Mouse (Mus musculus) mesoderm, embryonic 11.5 days (tissue): ENCODE data around the gene Tanc2.
A peak's percentile ranks its signal among the peaks of the same experiment; 100 is the strongest.

Source experiments
- DNase-seq: peaks from one replicate; pipeline ENCODE4 v3.0.0-alpha.2; 2012; ENCODE audit warnings: low read depth, low spot score

Tanc2 gene

GRCm38 (mm10) chr11:105922769-105923663 is 333.2 kb downstream of the Tanc2 start:
- DNase-seq = no peak

- peak; percentile 86 for DNase-seq
These were observed 337.6 kb downstream of the Tanc2 start for GRCm38 (mm10) chr11:105927065-105928030.

- DNase-seq = no peak
These were observed 338.4 kb downstream of the Tanc2 start for GRCm38 (mm10) chr11:105928171-105928570.

- DNase-seq = no peak
These were observed 341.6 kb downstream of the Tanc2 start for GRCm38 (mm10) chr11:105931380-105931779.

- DNase-seq = no peak
These were observed 344.0 kb downstream of the Tanc2 start for GRCm38 (mm10) chr11:105933746-105934145.

- DNase-seq = no peak
These were observed 344.5 kb downstream of the Tanc2 start for GRCm38 (mm10) chr11:105934303-105934711.

GRCm38 (mm10) chr11:105934816-105935215 is 345.0 kb downstream of the Tanc2 start:
- DNase-seq = no peak

GRCm38 (mm10) chr11:105935496-105935895 is 345.7 kb downstream of the Tanc2 start:
- no peak for DNase-seq

- DNase-seq = no peak
These were observed 346.4 kb downstream of the Tanc2 start for GRCm38 (mm10) chr11:105936200-105936599.

- no peak for DNase-seq
These were observed 347.2 kb downstream of the Tanc2 start for GRCm38 (mm10) chr11:105936974-105937373.

- no peak for DNase-seq
These were observed 349.0 kb downstream of the Tanc2 start for GRCm38 (mm10) chr11:105938771-105939170.

- no peak for DNase-seq
These were observed 352.2 kb downstream of the Tanc2 start for GRCm38 (mm10) chr11:105941973-105942372.

- DNase-seq = no peak
These were observed 353.6 kb downstream of the Tanc2 start for GRCm38 (mm10) chr11:105943133-105944102.

GRCm38 (mm10) chr11:105944126-105944621 is 354.4 kb downstream of the Tanc2 start:
- DNase-seq = peak; percentile 66

- DNase-seq = no peak
These were observed 355.2 kb downstream of the Tanc2 start for GRCm38 (mm10) chr11:105944770-105945672.

- no peak for DNase-seq
These were observed 356.9 kb downstream of the Tanc2 start for GRCm38 (mm10) chr11:105946694-105947154.

- no peak for DNase-seq
These were observed 358.5 kb downstream of the Tanc2 start for GRCm38 (mm10) chr11:105948255-105948654.

- no peak for DNase-seq
These were observed 360.7 kb downstream of the Tanc2 start for GRCm38 (mm10) chr11:105950519-105950918.

- peak; percentile 33 for DNase-seq
These were observed 361.8 kb downstream of the Tanc2 start for GRCm38 (mm10) chr11:105951601-105952044.
